Mouse (Mus musculus): ENCODE measurements around the gene Slc30a9.

DNA sequence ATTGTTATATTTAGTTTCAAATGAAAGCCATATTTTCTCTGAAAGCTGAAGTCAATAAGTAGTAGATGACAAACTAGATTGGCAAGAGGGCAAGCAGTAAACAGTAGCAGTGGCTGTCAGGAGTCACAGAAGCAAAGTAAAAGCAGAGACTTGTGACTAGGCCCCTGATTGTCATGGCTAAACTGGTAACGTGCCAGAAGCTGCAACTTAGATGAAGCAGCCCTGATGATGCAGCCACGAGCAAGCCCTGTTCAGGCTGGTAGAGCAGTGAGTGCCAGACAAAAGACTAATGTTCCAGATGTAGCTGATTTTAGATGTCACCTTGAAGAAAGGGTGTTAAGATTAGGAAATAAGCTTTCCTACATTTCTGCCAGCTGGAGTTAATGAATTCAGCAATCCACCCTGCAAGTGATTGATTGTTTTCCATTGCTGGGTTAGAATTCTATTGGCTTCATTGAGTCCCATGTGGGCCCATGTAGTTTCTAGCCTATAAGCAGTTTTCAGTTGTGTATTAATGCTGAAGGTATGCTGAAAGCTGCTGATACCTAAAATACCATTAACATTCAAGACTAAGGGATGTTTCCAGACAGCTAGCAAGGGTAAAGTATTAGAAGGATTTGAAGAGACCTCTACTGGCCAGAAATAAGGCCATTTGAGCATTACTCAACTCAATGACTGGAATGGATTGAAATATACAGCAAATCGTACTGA, 5.2 kb downstream of the Slc30a9 start:
- TF ChIP-seq MAFK (IDR thresholded peaks at IDR 0.05; ENCODE audit: insufficient read depth, low read depth, low read length) (no peak), CHD2 (IDR thresholded peaks at IDR 0.05; ENCODE audit: low read depth, low read length) (no peak), ZC3H11A (IDR thresholded peaks at IDR 0.05; ENCODE audit: borderline replicate concordance, low read depth, low read length) (no peak)

Data from ES-E14 (cell line).